Mouse (Mus musculus) spleen, adult 2 months (tissue): ENCODE data around the gene Zc2hc1c.

Experiments used
- CTCF ChIP-seq: fragments of 200-500 bp; IDR thresholded peaks from 2 replicates; pipeline ENCODE4 v1.5.1; 2011; ENCODE audit warnings: mild to moderate bottlenecking, inconsistent platforms; ENCODE audit not compliant: insufficient read depth, insufficient read length, insufficient replicate concordance; ENCODE audit errors: extremely low read depth
- POLR2A ChIP-seq: fragments of 200-500 bp; IDR thresholded peaks from 2 replicates; pipeline ENCODE4 v1.6.1; 2011; ENCODE audit warnings: low read depth, low read length, inconsistent platforms

DNA sequence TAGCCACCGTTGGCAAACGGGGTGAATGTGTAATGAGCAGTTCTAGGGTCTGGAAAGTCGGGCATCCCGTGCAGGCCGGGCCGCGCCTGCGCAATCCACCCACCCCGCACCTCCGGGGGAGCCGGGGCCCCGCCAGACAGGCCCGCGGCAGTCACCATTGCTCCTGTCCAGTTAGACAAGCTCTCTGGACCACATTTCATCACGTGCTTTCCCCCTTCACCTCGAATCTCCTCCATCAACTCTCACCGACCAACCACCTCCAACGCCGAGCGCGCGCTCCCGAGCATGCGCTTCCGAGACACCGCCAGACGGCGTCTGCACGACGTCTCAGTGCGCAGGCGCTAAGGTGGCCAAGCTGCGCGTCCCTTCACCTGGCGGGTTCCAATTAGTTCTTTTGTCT lies 18.1 kb upstream of the Zc2hc1c start, which contains the start of gene Mlh3:
- TF ChIP-seq CTCF (peak; percentile 28; the same call in 1 of the 2 replicates), POLR2A (peak; percentile 16; the same call in 1 of the 2 replicates)
